Mouse (Mus musculus): Measurements from ENCODE around the gene Ifitm5. TPM values are rescaled to one million over a fixed set of nuclear protein-coding genes. Genes with fewer than 3 reads are reported as not detected.
"Not testable (repeated sequence)": the region's sequence is repeated elsewhere in the genome, so short reads cannot be mapped to it uniquely, and the experiment has no call there.

Ifitm5 gene
- under 1 TPM in 1 of 2 experiments, not detected in 1; 0.64 TPM for total RNA-seq (2021)
- long read RNA-seq, experiment 1: 0 reads
- long read RNA-seq, experiment 2: 0 reads

- no peak for DNase-seq
Observed at GRCm38 (mm10) chr7:140949824-140950530, at the start of gene Ifitm5. TSS of gene Ifitm5 (minus strand) at chr7:140950291.

GRCm38 (mm10) chr7:140998853-140999700 is 49.0 kb upstream of the Ifitm5 start:
- DNase-seq: no peak

GRCm38 (mm10) chr7:140997817-140998216 is 47.7 kb upstream of the Ifitm5 start:
- DNase-seq: no peak

- DNase-seq: no peak
Observed at GRCm38 (mm10) chr7:140991117-140991689, 41.1 kb upstream of the Ifitm5 start.

- DNase-seq: no peak
Observed at GRCm38 (mm10) chr7:140990622-140991021, 40.5 kb upstream of the Ifitm5 start.

GRCm38 (mm10) chr7:140990185-140990584 is 40.1 kb upstream of the Ifitm5 start:
- DNase-seq: no peak

- DNase-seq: no peak
Observed at GRCm38 (mm10) chr7:140989022-140989421, 38.9 kb upstream of the Ifitm5 start.

- DNase-seq: no peak
Observed at GRCm38 (mm10) chr7:140987182-140988138, 37.4 kb upstream of the Ifitm5 start.

- no peak for DNase-seq
Observed at GRCm38 (mm10) chr7:140982971-140983370, 32.9 kb upstream of the Ifitm5 start.

GRCm38 (mm10) chr7:140981704-140982103 is 31.6 kb upstream of the Ifitm5 start:
- no peak for DNase-seq

GRCm38 (mm10) chr7:140976720-140977119 is 26.6 kb upstream of the Ifitm5 start:
- not testable (repeated sequence) for DNase-seq

GRCm38 (mm10) chr7:140975465-140975864 is 25.4 kb upstream of the Ifitm5 start:
- DNase-seq: no peak

GRCm38 (mm10) chr7:140974940-140975339 is 24.8 kb upstream of the Ifitm5 start:
- DNase-seq: no peak

- no peak for DNase-seq
Observed at GRCm38 (mm10) chr7:140973396-140974165, 23.5 kb upstream of the Ifitm5 start.

- DNase-seq: no peak
Observed at GRCm38 (mm10) chr7:140971479-140972171, 21.5 kb upstream of the Ifitm5 start.

- DNase-seq: no peak
Observed at GRCm38 (mm10) chr7:140970931-140971330, 20.8 kb upstream of the Ifitm5 start.

- not testable (repeated sequence) for DNase-seq
Observed at GRCm38 (mm10) chr7:140968710-140969109, 18.6 kb upstream of the Ifitm5 start.

GRCm38 (mm10) chr7:140967862-140968591 is 17.9 kb upstream of the Ifitm5 start:
- DNase-seq: no peak

GRCm38 (mm10) chr7:140966921-140967320 is 16.8 kb upstream of the Ifitm5 start, which contains the start of gene Ifitm1:
TSS of gene Ifitm1 (plus strand) at chr7:140967221.
- DNase-seq: no peak
